Mouse (Mus musculus): ENCODE data around the gene Chil1. TPM values are rescaled to one million over a fixed set of nuclear protein-coding genes. Genes with fewer than 3 reads are reported as not detected.

Gene Chil1
- total RNA-seq, 1 experiment from 2014 or later = 241 TPM

- ATAC-seq (ENCODE audit: extremely low read depth, insufficient number of reproducible peaks, low FRiP score, poor library complexity, severe bottlenecking) = no peak
Measured at GRCm38 (mm10) chr1:134221172-134221571, 39.2 kb downstream of the Chil1 start.

GRCm38 (mm10) chr1:134222122-134223055, 40.4 kb downstream of the Chil1 start:
- ATAC-seq (ENCODE audit: extremely low read depth, insufficient number of reproducible peaks, low FRiP score, poor library complexity, severe bottlenecking) = no peak

- ATAC-seq (ENCODE audit: extremely low read depth, insufficient number of reproducible peaks, low FRiP score, poor library complexity, severe bottlenecking) = no peak
Measured at GRCm38 (mm10) chr1:134224649-134225227, 42.8 kb downstream of the Chil1 start.

- ATAC-seq (ENCODE audit: extremely low read depth, insufficient number of reproducible peaks, low FRiP score, poor library complexity, severe bottlenecking) = no peak
Measured at GRCm38 (mm10) chr1:134225375-134225774, 43.4 kb downstream of the Chil1 start.

- no peak for ATAC-seq (ENCODE audit: extremely low read depth, insufficient number of reproducible peaks, low FRiP score, poor library complexity, severe bottlenecking)
Measured at GRCm38 (mm10) chr1:134226739-134227138, 44.8 kb downstream of the Chil1 start.

- no peak for ATAC-seq (ENCODE audit: extremely low read depth, insufficient number of reproducible peaks, low FRiP score, poor library complexity, severe bottlenecking)
Measured at GRCm38 (mm10) chr1:134229806-134230575, 48.0 kb downstream of the Chil1 start.

GRCm38 (mm10) chr1:134230638-134231228, 48.8 kb downstream of the Chil1 start:
- no peak for ATAC-seq (ENCODE audit: extremely low read depth, insufficient number of reproducible peaks, low FRiP score, poor library complexity, severe bottlenecking)

- no peak for ATAC-seq (ENCODE audit: extremely low read depth, insufficient number of reproducible peaks, low FRiP score, poor library complexity, severe bottlenecking)
Measured at GRCm38 (mm10) chr1:134231270-134231669, 49.3 kb downstream of the Chil1 start.

- ATAC-seq (ENCODE audit: extremely low read depth, insufficient number of reproducible peaks, low FRiP score, poor library complexity, severe bottlenecking) = no peak
Measured at GRCm38 (mm10) chr1:134231681-134232080, 49.7 kb downstream of the Chil1 start.

GRCm38 (mm10) chr1:134232326-134232725, 50.4 kb downstream of the Chil1 start:
- no peak for ATAC-seq (ENCODE audit: extremely low read depth, insufficient number of reproducible peaks, low FRiP score, poor library complexity, severe bottlenecking)

- no peak for ATAC-seq (ENCODE audit: extremely low read depth, insufficient number of reproducible peaks, low FRiP score, poor library complexity, severe bottlenecking)
Measured at GRCm38 (mm10) chr1:134232778-134233531, 51.0 kb downstream of the Chil1 start.

GRCm38 (mm10) chr1:134233681-134234454, 51.9 kb downstream of the Chil1 start:
- no peak for ATAC-seq (ENCODE audit: extremely low read depth, insufficient number of reproducible peaks, low FRiP score, poor library complexity, severe bottlenecking)

GRCm38 (mm10) chr1:134234455-134235390, 52.7 kb downstream of the Chil1 start:
- ATAC-seq (ENCODE audit: extremely low read depth, insufficient number of reproducible peaks, low FRiP score, poor library complexity, severe bottlenecking) = no peak

GRCm38 (mm10) chr1:134235391-134235921, 53.5 kb downstream of the Chil1 start, which contains the start of gene Adora1:
Gene Adora1, minus strand, starts transcription at chr1:134235431.
- ATAC-seq (ENCODE audit: extremely low read depth, insufficient number of reproducible peaks, low FRiP score, poor library complexity, severe bottlenecking) = no peak

- no peak for ATAC-seq (ENCODE audit: extremely low read depth, insufficient number of reproducible peaks, low FRiP score, poor library complexity, severe bottlenecking)
Measured at GRCm38 (mm10) chr1:134236142-134236541, 54.2 kb downstream of the Chil1 start.

- ATAC-seq (ENCODE audit: extremely low read depth, insufficient number of reproducible peaks, low FRiP score, poor library complexity, severe bottlenecking) = no peak
Measured at GRCm38 (mm10) chr1:134237438-134237837, 55.5 kb downstream of the Chil1 start.

Data from neutrophil, adult 5-6 weeks (primary cell).